Mouse (Mus musculus): ENCODE results near the gene Siah1a.

The Siah1a gene

DNA sequence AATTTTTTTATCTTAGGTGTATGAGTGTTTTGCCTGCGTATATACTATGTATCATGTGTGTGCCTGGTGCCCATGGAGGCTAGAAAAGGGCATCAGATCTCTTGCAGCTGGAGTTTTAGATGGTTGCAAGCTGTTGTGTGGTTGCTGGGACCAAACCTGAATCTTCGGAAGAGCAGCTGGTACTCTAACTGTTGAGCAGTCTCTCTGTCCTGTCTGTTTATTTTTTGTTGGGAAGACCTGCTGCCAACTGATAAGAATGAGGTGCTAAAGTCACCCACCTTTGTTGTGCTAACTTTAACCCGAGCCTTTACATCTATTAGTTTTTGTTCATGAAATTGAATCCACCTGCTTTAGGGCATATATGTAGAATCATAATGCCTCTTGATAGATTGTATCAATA is 43.3 kb downstream of the Siah1a start:
- DNase-seq (ENCODE audit: low spot score in 2 of 2), result no peak

DNA sequence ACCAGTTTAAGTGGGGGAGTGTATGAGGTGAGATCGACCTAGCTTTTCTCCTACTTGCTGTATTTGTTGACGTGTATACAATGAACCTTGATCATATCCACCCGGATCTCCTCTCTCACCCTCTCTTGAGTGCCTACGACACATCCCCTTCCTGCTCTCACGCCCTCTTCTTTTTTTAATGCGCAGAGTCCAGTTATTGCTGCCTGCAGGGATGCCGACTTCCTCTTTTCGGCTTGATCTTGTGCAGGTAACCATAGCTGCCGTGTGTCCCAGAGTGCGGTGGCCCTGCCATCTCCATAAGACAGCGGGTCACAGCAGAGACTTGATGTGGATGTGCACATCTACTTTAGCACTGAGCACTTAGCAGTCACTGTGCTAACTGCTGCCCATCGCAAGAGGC is 46.3 kb downstream of the Siah1a start:
- no peak for DNase-seq (ENCODE audit: low spot score in 2 of 2)

GRCm38 (mm10) chr8:86698811-86699421 is 46.8 kb downstream of the Siah1a start:
- no peak for DNase-seq (ENCODE audit: low spot score in 2 of 2)

GRCm38 (mm10) chr8:86695703-86696102 is 50.0 kb downstream of the Siah1a start:
- no peak for DNase-seq (ENCODE audit: low spot score in 2 of 2)

GRCm38 (mm10) chr8:86694011-86694410 is 51.7 kb downstream of the Siah1a start:
- DNase-seq (ENCODE audit: low spot score in 2 of 2), result no peak

DNA sequence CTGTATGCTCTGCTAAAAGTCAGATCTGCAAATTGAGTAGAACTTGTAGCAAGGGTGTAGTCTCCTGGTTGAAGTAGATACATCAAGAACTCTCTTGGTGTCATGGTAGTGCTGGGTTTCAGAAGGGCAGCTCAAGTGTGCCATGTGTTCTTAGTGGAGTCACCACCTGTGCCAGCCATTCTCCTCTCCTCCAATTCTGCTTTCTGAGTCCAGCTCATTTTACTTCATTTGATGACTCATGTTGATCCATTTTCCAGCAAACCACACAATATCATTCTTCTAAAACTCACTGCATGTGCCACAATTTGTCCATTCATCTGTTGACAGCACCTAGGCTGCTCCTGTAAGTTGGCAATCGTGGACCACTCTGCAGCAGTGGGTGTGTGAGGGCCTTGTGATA is 53.6 kb downstream of the Siah1a start:
- DNase-seq (ENCODE audit: low spot score in 2 of 2), result no peak

GRCm38 (mm10) chr8:86686629-86687028 is 59.1 kb downstream of the Siah1a start:
- no peak for DNase-seq (ENCODE audit: low spot score in 2 of 2)

Measured in frontal cortex, postnatal 25 days (tissue).